Mouse (Mus musculus): ENCODE measurements around the gene Topaz1. TPM values are rescaled to one million over a fixed set of nuclear protein-coding genes. Genes with fewer than 3 reads are reported as not detected.
A peak's percentile ranks its signal among the peaks of the same experiment; 100 is the strongest.

Topaz1 gene
- polyA plus RNA-seq, 1 experiment from 2014 or later = not detected

- no peak overlapping the region for H3K4me3 ChIP-seq (replicated peaks)
- H3K27ac ChIP-seq = no peak overlapping the region
- 63% methylated on average over 2 of the region's 2 CpGs for WGBS
- H3K4me2 ChIP-seq = no peak overlapping the region
- H3K27me3 ChIP-seq (replicated peaks) = no peaks in the 10 kb centered on the region
- H3K36me3 ChIP-seq = no peaks in the 10 kb centered on the region
- 0 out of 2 replicates have a peak, but pooled peaks cover 2% of the 10 kb centered on the region for H3K4me1 ChIP-seq
- no peak overlapping the region for H3K9ac ChIP-seq
- no peaks in the 10 kb centered on the region for H3K9me3 ChIP-seq
- no peak; the same call in 1 of the 2 replicates for ATAC-seq (ENCODE audit: insufficient read depth, low FRiP score, low read depth)
These were observed 11.1 kb upstream of the Topaz1 start for GRCm38 (mm10) chr9:122736001-122736400.

- Histone ChIP-seq H3K9ac (no peak overlapping the region), H3K4me2 (no peak overlapping the region), H3K4me1 (0 out of 2 replicates have a peak, but pooled peaks cover 2% of the 10 kb centered on the region), H3K4me3 (replicated peaks) (no peak overlapping the region), H3K27me3 (replicated peaks) (no peaks in the 10 kb centered on the region), H3K36me3 (no peaks in the 10 kb centered on the region), H3K27ac (no peak overlapping the region), H3K9me3 (no peaks in the 10 kb centered on the region)
- ATAC-seq (ENCODE audit: insufficient read depth, low FRiP score, low read depth) = no peak
- WGBS = 18% methylated on average over 4 of the region's 4 CpGs
These were observed 10.4 kb upstream of the Topaz1 start for GRCm38 (mm10) chr9:122736742-122737141.

- no peak for ATAC-seq (ENCODE audit: insufficient read depth, low FRiP score, low read depth)
- 76% methylated on average over 1 of the region's 1 CpGs for WGBS
- H3K27me3 ChIP-seq (replicated peaks) = no peaks in the 10 kb centered on the region
These were observed 1.3 kb upstream of the Topaz1 start for GRCm38 (mm10) chr9:122745879-122746278.

GRCm38 (mm10) chr9:122757614-122758013, 10.5 kb downstream of the Topaz1 start:
- 45% methylated on average over 2 of the region's 2 CpGs for WGBS
- Histone ChIP-seq H3K9ac (no peak overlapping the region), H3K36me3 (no peaks in the 10 kb centered on the region), H3K9me3 (no peaks in the 10 kb centered on the region), H3K27ac (no peak overlapping the region), H3K27me3 (replicated peaks) (no peaks in the 10 kb centered on the region), H3K4me2 (no peak overlapping the region), H3K4me3 (replicated peaks) (no peak overlapping the region), H3K4me1 (no peaks in the 10 kb centered on the region)
- no peak for ATAC-seq (ENCODE audit: insufficient read depth, low FRiP score, low read depth)

More at GRCm38 (mm10) chr9:122745879-122746278, 1.3 kb upstream of the Topaz1 start:
- Histone ChIP-seq H3K4me3 (replicated peaks) (no peak overlapping the region), H3K36me3 (no peaks in the 10 kb centered on the region), H3K4me1 (no peaks in the 10 kb centered on the region), H3K4me2 (no peak overlapping the region), H3K9ac (no peak overlapping the region), H3K9me3 (no peaks in the 10 kb centered on the region), H3K27ac (no peak overlapping the region)

- H3K27me3 ChIP-seq (replicated peaks) = no peaks in the 10 kb centered on the region
- no peak overlapping the region for H3K4me3 ChIP-seq (replicated peaks)
- H3K9ac ChIP-seq = no peak overlapping the region
- no peaks in the 10 kb centered on the region for H3K9me3 ChIP-seq
- H3K27ac ChIP-seq = no peak overlapping the region
- no peak for ATAC-seq (ENCODE audit: insufficient read depth, low FRiP score, low read depth)
- H3K36me3 ChIP-seq = no peaks in the 10 kb centered on the region
- no peak overlapping the region for H3K4me2 ChIP-seq
- H3K4me1 ChIP-seq = no peaks in the 10 kb centered on the region
These were observed 13.0 kb downstream of the Topaz1 start for GRCm38 (mm10) chr9:122760111-122760510.

- Histone ChIP-seq H3K9ac (no peak overlapping the region), H3K4me3 (replicated peaks) (no peak overlapping the region), H3K9me3 (no peaks in the 10 kb centered on the region), H3K36me3 (no peaks in the 10 kb centered on the region), H3K4me1 (no peaks in the 10 kb centered on the region), H3K27me3 (replicated peaks) (no peaks in the 10 kb centered on the region), H3K4me2 (no peak overlapping the region), H3K27ac (no peak overlapping the region)
- 72% methylated on average over 5 of the region's 5 CpGs for WGBS
- no peak for ATAC-seq (ENCODE audit: insufficient read depth, low FRiP score, low read depth)
These were observed 38.1 kb downstream of the Topaz1 start for GRCm38 (mm10) chr9:122785231-122785630.

- Histone ChIP-seq H3K4me1 (no peaks in the 10 kb centered on the region), H3K4me2 (no peak overlapping the region), H3K27me3 (replicated peaks) (no peaks in the 10 kb centered on the region), H3K9me3 (no peaks in the 10 kb centered on the region), H3K36me3 (no peaks in the 10 kb centered on the region), H3K4me3 (replicated peaks) (no peak overlapping the region), H3K9ac (no peak overlapping the region), H3K27ac (no peak overlapping the region)
- 89% methylated on average over 1 of the region's 1 CpGs for WGBS
- no peak for ATAC-seq (ENCODE audit: insufficient read depth, low FRiP score, low read depth)
These were observed 39.4 kb downstream of the Topaz1 start for GRCm38 (mm10) chr9:122786534-122786933.

- Histone ChIP-seq H3K4me2 (peak within 1 kb of the TSS; percentile 88), H3K4me1 (no peaks in the 10 kb centered on the region), H3K9me3 (no peaks in the 10 kb centered on the region), H3K9ac (peak within 1 kb of the TSS; percentile 47), H3K4me3 (replicated peaks) (peak within 1 kb of the TSS; percentile 64), H3K36me3 (no peaks in the 10 kb centered on the region), H3K27me3 (replicated peaks) (no peaks in the 10 kb centered on the region), H3K27ac (peak within 1 kb of the TSS; percentile 88)
- 6% methylated on average over 42 of the region's 42 CpGs for WGBS
- ATAC-seq (ENCODE audit: insufficient read depth, low FRiP score, low read depth) = peak; percentile 97
These were observed 58.1 kb downstream of the Topaz1 start, which contains the start of gene Tcaim for GRCm38 (mm10) chr9:122805053-122805844. Tcaim (plus strand) TSS chr9:122805539.

GRCm38 (mm10) chr9:122805845-122806341, 58.7 kb downstream of the Topaz1 start:
- Histone ChIP-seq H3K27me3 (replicated peaks) (no peaks in the 10 kb centered on the region), H3K4me2 (peak overlapping the region; percentile 88), H3K27ac (peak overlapping the region; percentile 88), H3K36me3 (no peaks in the 10 kb centered on the region), H3K9me3 (no peaks in the 10 kb centered on the region), H3K4me1 (no peaks in the 10 kb centered on the region), H3K9ac (peak overlapping the region; percentile 47), H3K4me3 (replicated peaks) (peak overlapping the region; percentile 64)
- WGBS = 9% methylated on average over 10 of the region's 10 CpGs
- ATAC-seq (ENCODE audit: insufficient read depth, low FRiP score, low read depth) = no peak

- WGBS = 82% methylated on average over 2 of the region's 2 CpGs
- no peak overlapping the region for H3K27ac ChIP-seq
- no peak overlapping the region for H3K4me3 ChIP-seq (replicated peaks)
- H3K4me2 ChIP-seq = no peak overlapping the region
- no peaks in the 10 kb centered on the region for H3K27me3 ChIP-seq (replicated peaks)
- H3K4me1 ChIP-seq = no peaks in the 10 kb centered on the region
- no peaks in the 10 kb centered on the region for H3K36me3 ChIP-seq
- no peak overlapping the region for H3K9ac ChIP-seq
- no peaks in the 10 kb centered on the region for H3K9me3 ChIP-seq
- no peak for ATAC-seq (ENCODE audit: insufficient read depth, low FRiP score, low read depth)
These were observed 60.0 kb downstream of the Topaz1 start for GRCm38 (mm10) chr9:122807186-122807585.

- Histone ChIP-seq H3K4me3 (replicated peaks) (no peak overlapping the region), H3K9me3 (no peaks in the 10 kb centered on the region), H3K9ac (no peak overlapping the region), H3K27me3 (replicated peaks) (no peaks in the 10 kb centered on the region), H3K4me2 (no peak overlapping the region), H3K36me3 (no peaks in the 10 kb centered on the region), H3K4me1 (no peaks in the 10 kb centered on the region), H3K27ac (no peak overlapping the region)
- no peak for ATAC-seq (ENCODE audit: insufficient read depth, low FRiP score, low read depth)
- WGBS = 82% methylated on average over 3 of the region's 3 CpGs
These were observed 63.1 kb downstream of the Topaz1 start for GRCm38 (mm10) chr9:122810212-122810611.

GRCm38 (mm10) chr9:122812386-122812785, 65.2 kb downstream of the Topaz1 start:
- Histone ChIP-seq H3K27me3 (replicated peaks) (no peaks in the 10 kb centered on the region), H3K9me3 (no peaks in the 10 kb centered on the region), H3K4me2 (no peak overlapping the region), H3K4me1 (no peaks in the 10 kb centered on the region), H3K36me3 (no peaks in the 10 kb centered on the region), H3K27ac (no peak overlapping the region), H3K4me3 (replicated peaks) (no peak overlapping the region), H3K9ac (no peak overlapping the region)
- no peak for ATAC-seq (ENCODE audit: insufficient read depth, low FRiP score, low read depth)
- WGBS = 85% methylated on average over 5 of the region's 5 CpGs
